Mouse (Mus musculus) ES-E14 (cell line): ENCODE data around the gene Mgmt.

ENCODE experiments used
- CHD2 ChIP-seq: IDR thresholded peaks from 2 replicates; pipeline ENCODE4 v1.6.1; 2014; ENCODE audit warnings: mild to moderate bottlenecking, low read depth, low read length, inconsistent platforms
- MAFK ChIP-seq: IDR thresholded peaks from 2 replicates; pipeline ENCODE4 v1.6.1; 2014; ENCODE audit warnings: mild to moderate bottlenecking, low read depth, low read length, inconsistent platforms; ENCODE audit not compliant: insufficient read depth
- ZC3H11A ChIP-seq: IDR thresholded peaks from 2 replicates; pipeline ENCODE4 v1.6.1; 2012; ENCODE audit warnings: low read depth, mild to moderate bottlenecking, inconsistent platforms, low read length, borderline replicate concordance
- ZNF384 ChIP-seq: IDR thresholded peaks from 2 replicates; pipeline ENCODE4 v1.6.1; 2012; ENCODE audit warnings: low read depth, low read length, inconsistent platforms

GRCm38 (mm10) chr7:137068796-137069195 is 174.4 kb downstream of the Mgmt start:
- TF ChIP-seq CHD2 (no peak), ZNF384 (no peak), MAFK (no peak), ZC3H11A (no peak)
